In the genomic region with DNA sequence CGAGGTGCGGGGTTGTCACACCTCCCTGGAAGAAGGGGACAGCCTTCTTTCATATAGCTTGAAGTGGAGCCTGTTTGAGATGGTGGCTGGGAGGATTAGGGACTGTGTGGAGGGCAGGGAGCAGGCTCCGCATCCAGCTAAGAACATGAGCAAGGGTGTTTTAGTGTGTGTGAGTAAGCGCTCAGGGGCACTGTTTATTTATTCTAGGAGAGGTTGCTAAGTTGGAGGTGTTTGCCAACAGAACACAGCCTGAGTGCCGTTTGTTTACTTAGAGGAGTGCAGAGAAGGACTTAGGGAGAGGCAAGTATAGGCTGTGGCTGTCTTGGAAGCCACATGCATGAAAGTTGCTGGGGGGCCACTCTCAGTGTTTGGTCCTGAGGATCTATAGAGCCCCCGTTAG, we compare ENCODE assay signal across 10 mouse cellular contexts.
A peak's percentile ranks its signal among the peaks of the same experiment; 100 is the strongest.
DNase-seq lines count a peak whose midpoint lies in the region; ATAC-seq and TF ChIP-seq lines count a peak whose summit lies in the region.
"Had no signal": no experiment of that assay in that cellular context is flagged by ENCODE, and none has a peak within 500 bp of the region (broad histone marks: within the 10 kb centered on the region; RNA-seq: fewer than 3 reads in every experiment).

No protein-coding gene starts in this region.

- H3K4me2 ChIP-seq in hindbrain, embryonic 14.5 days (replicated peaks) = no peak overlapping the region
- no peak overlapping the region for H3K4me2 ChIP-seq in embryonic facial prominence, embryonic 12.5 days (replicated peaks)
- H3K4me2 ChIP-seq in myocyte (ENCODE audit: low read depth) = peak overlapping the region; percentile 80

- H3K4me3 ChIP-seq in hindbrain, embryonic 10.5 days = no peak overlapping the region
- no peak overlapping the region for H3K4me3 ChIP-seq in hindbrain, embryonic 14.5 days (replicated peaks; ENCODE audit: low read length)
- H3K4me3 ChIP-seq in embryonic facial prominence, embryonic 12.5 days = no peak overlapping the region
- H3K4me3 ChIP-seq in limb, embryonic 10.5 days = no peak overlapping the region
- H3K4me3 ChIP-seq in myocyte = no peak overlapping the region

- H3K4me1 ChIP-seq in hindbrain, embryonic 10.5 days (replicated peaks) = peaks cover 54% of the 10 kb centered on the region
- peaks cover 21% of the 10 kb centered on the region for H3K4me1 ChIP-seq in hindbrain, embryonic 14.5 days (replicated peaks; ENCODE audit: control insufficient read depth, insufficient read depth, low read length)
- H3K4me1 ChIP-seq in embryonic facial prominence, embryonic 12.5 days = peaks cover 67% of the 10 kb centered on the region
- peaks cover 66% of the 10 kb centered on the region for H3K4me1 ChIP-seq in limb, embryonic 10.5 days

- DNase-seq in hindbrain, embryonic 10.5 days (ENCODE audit: low spot score) = no peak
- DNase-seq in hindbrain, embryonic 14.5 days (ENCODE audit: low spot score) = no peak
- no peak for DNase-seq in limb, embryonic 10.5 days (ENCODE audit: low spot score)
- DNase-seq in testis, postnatal 14 days (ENCODE audit: low spot score) = no peak
- no peak for DNase-seq in MN1 (ENCODE audit: low spot score)
- no peak for DNase-seq in c-Kit-positive CD71-positive TER-119-positive erythroid progenitor cells, embryonic 14.5 days (ENCODE audit: low spot score)
- DNase-seq: cerebellum, postnatal 36 days had no signal

- no peaks in the 10 kb centered on the region for H3K79me2 ChIP-seq in myocyte (ENCODE audit: control insufficient read depth, insufficient read depth)

- peak overlapping the region; percentile 37; the same call in 1 of the 2 replicates for H3K27ac ChIP-seq in hindbrain, embryonic 10.5 days
- H3K27ac ChIP-seq in hindbrain, embryonic 14.5 days = no peak overlapping the region
- H3K27ac ChIP-seq in embryonic facial prominence, embryonic 12.5 days = peak overlapping the region; percentile 86
- peak overlapping the region; percentile 83 for H3K27ac ChIP-seq in limb, embryonic 10.5 days

- no peak for ATAC-seq in hindbrain, embryonic 14.5 days (ENCODE audit: low FRiP score)
- no peak for ATAC-seq in embryonic facial prominence, embryonic 12.5 days (ENCODE audit: insufficient number of reproducible peaks, insufficient read depth, low FRiP score, low TSS enrichment)

- H3K36me3 ChIP-seq in hindbrain, embryonic 10.5 days = no peaks in the 10 kb centered on the region
- no peaks in the 10 kb centered on the region for H3K36me3 ChIP-seq in hindbrain, embryonic 14.5 days (replicated peaks; ENCODE audit: control insufficient read depth, insufficient read depth)
- no peaks in the 10 kb centered on the region for H3K36me3 ChIP-seq in embryonic facial prominence, embryonic 12.5 days
- no peaks in the 10 kb centered on the region for H3K36me3 ChIP-seq in limb, embryonic 10.5 days
- H3K36me3 ChIP-seq in myocyte (ENCODE audit: control insufficient read depth, insufficient read depth) = no peaks in the 10 kb centered on the region
- H3K36me3 ChIP-seq: G1E had no signal

- no peak for TF ChIP-seq POLR2A in myocyte (IDR thresholded peaks at IDR 0.05; ENCODE audit: insufficient read length, low read depth)

- H3K9me3 ChIP-seq in hindbrain, embryonic 10.5 days = no peaks in the 10 kb centered on the region
- no peaks in the 10 kb centered on the region for H3K9me3 ChIP-seq in hindbrain, embryonic 14.5 days (ENCODE audit: control insufficient read depth, low read length)
- H3K9me3 ChIP-seq in embryonic facial prominence, embryonic 12.5 days = no peaks in the 10 kb centered on the region
- H3K9me3 ChIP-seq in limb, embryonic 10.5 days (replicated peaks) = no peaks in the 10 kb centered on the region
- H3K9me3 ChIP-seq: G1E had no signal

- WGBS in hindbrain, embryonic 10.5 days = 59% methylated on average over 6 of the region's 6 CpGs
- WGBS in hindbrain, embryonic 14.5 days = 65% methylated on average over 6 of the region's 6 CpGs
- 47% methylated on average over 6 of the region's 6 CpGs for WGBS in embryonic facial prominence, embryonic 12.5 days
- 29% methylated on average over 6 of the region's 6 CpGs for WGBS in limb, embryonic 10.5 days

- H3K9ac ChIP-seq in hindbrain, embryonic 14.5 days = no peak overlapping the region
- H3K9ac ChIP-seq in embryonic facial prominence, embryonic 12.5 days = no peak overlapping the region

- no peak overlapping the region for H3ac ChIP-seq in myocyte (ENCODE audit: control insufficient read depth, insufficient read length)

- peaks cover 49% of the 10 kb centered on the region for H3K27me3 ChIP-seq in hindbrain, embryonic 10.5 days (ENCODE audit: insufficient read depth, poor library complexity, severe bottlenecking)
- H3K27me3 ChIP-seq in hindbrain, embryonic 14.5 days (ENCODE audit: control insufficient read depth, insufficient read depth, low read length) = peaks cover 6% of the 10 kb centered on the region
- H3K27me3 ChIP-seq in embryonic facial prominence, embryonic 12.5 days = no peaks in the 10 kb centered on the region
- no peaks in the 10 kb centered on the region for H3K27me3 ChIP-seq in limb, embryonic 10.5 days (ENCODE audit: low read depth, poor library complexity, severe bottlenecking)
- H3K27me3 ChIP-seq in myocyte (ENCODE audit: control insufficient read depth, insufficient read depth, insufficient read length) = no peaks in the 10 kb centered on the region

TF ChIP-seq in myocyte, 11 proteins besides CTCF, POLR2A, EP300 and RAD21:
- TF ChIP-seq REST (IDR thresholded peaks at IDR 0.05; ENCODE audit: insufficient read depth, insufficient read length) (no peak), MYOD1 (IDR thresholded peaks at IDR 0.05; ENCODE audit: control insufficient read depth in 1 of 3, insufficient read length in 2 of 3, low read depth in 2 of 3) (no peak), TCF3 (IDR thresholded peaks at IDR 0.05; ENCODE audit: insufficient read length, low read depth) (no peak), MYOG (IDR thresholded peaks at IDR 0.05; ENCODE audit: control insufficient read depth in 1 of 3, insufficient read depth in 1 of 3, insufficient read length in 2 of 3, low read depth in 2 of 3) (no peak), SRF (IDR thresholded peaks at IDR 0.05; ENCODE audit: control insufficient read depth, insufficient read length, low read depth) (no peak), USF1 (IDR thresholded peaks at IDR 0.05; ENCODE audit: low read depth) (no peak), TCF12 (IDR thresholded peaks at IDR 0.05; ENCODE audit: insufficient read depth, poor library complexity, severe bottlenecking) (no peak), POLR2AphosphoS2 (IDR thresholded peaks at IDR 0.05; ENCODE audit: insufficient read length, low read depth) (no peak), MAX (IDR thresholded peaks at IDR 0.05; ENCODE audit: low read depth) (no peak), E2F4 (IDR thresholded peaks at IDR 0.05; ENCODE audit: insufficient read depth) (no peak), CEBPB (IDR thresholded peaks at IDR 0.05; ENCODE audit: insufficient read depth, poor library complexity, severe bottlenecking) (no peak)
